Mouse (Mus musculus): ENCODE data around the gene Olfr545. TPM values are rescaled to one million over a fixed set of nuclear protein-coding genes. Genes with fewer than 3 reads are reported as not detected.

The Olfr545 gene
- polyA plus RNA-seq, 2 experiments: not detected

DNA sequence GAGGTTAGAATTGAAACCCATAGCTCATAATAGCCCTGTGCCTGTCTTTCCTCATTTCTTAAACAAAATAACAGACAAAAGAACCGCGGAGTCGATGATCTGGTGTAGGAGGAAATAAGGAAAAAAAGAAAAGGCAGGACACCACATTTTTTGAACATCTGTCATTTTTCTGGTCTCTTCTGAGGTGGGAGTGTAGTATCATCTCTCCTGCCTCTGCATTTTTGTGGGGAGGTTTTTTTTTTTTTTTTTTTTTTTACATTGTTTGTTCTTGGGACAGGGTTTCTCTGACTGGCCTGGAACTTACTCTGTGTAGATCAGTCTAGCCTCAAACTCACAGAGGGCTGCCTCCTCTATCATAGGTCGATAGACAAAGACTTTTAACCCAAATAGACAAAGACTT lies 56.9 kb downstream of the Olfr545 start:
- no peaks in the 10 kb centered on the region for H3K27me3 ChIP-seq (ENCODE audit: control insufficient read depth, insufficient read depth, low read length)
- no peak for DNase-seq (ENCODE audit: low spot score)
- H3K27ac ChIP-seq (replicated peaks; ENCODE audit: low read depth, low read length): peak overlapping the region; percentile 86; the same call in 1 of the 2 replicates
- WGBS: 6% methylated on average over 4 of the region's 4 CpGs
- peak overlapping the region; percentile 85 for H3K4me3 ChIP-seq (replicated peaks; ENCODE audit: low read length)
- peak overlapping the region; percentile 92 for H3K9ac ChIP-seq (ENCODE audit: low read depth, low read length, severe bottlenecking)
- H3K4me2 ChIP-seq (replicated peaks; ENCODE audit: low read depth, low read length, severe bottlenecking): peak overlapping the region; percentile 78
- H3K36me3 ChIP-seq (ENCODE audit: control insufficient read depth, insufficient read depth, low read length): peaks cover 30% of the 10 kb centered on the region
- ATAC-seq (ENCODE audit: low FRiP score, low read depth): no peak
- TF ChIP-seq POLR2A (IDR thresholded peaks at IDR 0.05; ENCODE audit: borderline replicate concordance, extremely low read depth, insufficient read depth, insufficient read length): no peak
- H3K9me3 ChIP-seq (ENCODE audit: control insufficient read depth, low read length): no peaks in the 10 kb centered on the region
- peaks cover 12% of the 10 kb centered on the region for H3K4me1 ChIP-seq (ENCODE audit: control insufficient read depth, insufficient read depth, low read length)

DNA sequence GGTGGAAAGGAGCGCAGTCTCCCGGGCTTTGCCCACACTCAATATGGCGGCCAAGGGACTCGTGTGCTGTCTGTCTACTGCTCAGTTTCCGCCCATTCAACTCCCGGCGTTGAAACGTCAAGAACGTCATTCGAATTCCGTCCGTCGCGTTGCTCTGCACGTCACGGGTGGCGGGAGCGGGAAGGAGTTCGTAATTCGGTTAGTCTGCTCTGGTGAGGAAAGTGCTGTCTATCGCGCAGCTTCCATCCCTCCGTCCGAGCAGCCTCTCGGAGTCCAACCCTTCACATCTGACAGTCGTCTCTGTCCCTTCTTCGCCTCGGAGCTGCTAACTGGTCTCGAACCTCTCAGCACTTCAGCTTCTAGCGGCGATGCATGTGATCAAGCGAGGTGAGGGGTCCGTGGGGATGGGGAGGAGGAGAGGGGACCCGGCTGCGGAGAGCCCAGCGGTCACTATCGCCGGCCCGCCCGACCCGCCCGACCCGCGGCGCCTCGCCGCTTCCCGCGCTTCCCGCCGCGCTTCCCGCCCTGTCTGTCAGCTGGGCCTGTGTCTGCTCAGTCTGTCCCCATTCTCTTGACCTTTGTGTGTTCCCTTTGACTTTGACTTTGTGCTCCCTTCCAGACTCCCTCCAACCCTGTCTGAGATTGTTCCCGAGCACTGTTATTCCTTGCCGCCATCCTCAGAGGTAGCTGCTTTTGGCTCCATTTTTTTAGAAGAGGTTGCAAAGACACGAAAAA lies 57.5 kb downstream of the Olfr545 start, which contains the start of gene Rrm1:
Gene Rrm1, plus strand, starts transcription at position 39 of the 735 bp plus-strand sequence.
- WGBS: under 1% methylated on average over 45 of the region's 56 CpGs
- Histone ChIP-seq H3K4me3 (replicated peaks; ENCODE audit: low read length) (peak within 1 kb of the TSS; percentile 85), H3K27me3 (ENCODE audit: control insufficient read depth, insufficient read depth, low read length) (no peaks in the 10 kb centered on the region), H3K9ac (ENCODE audit: low read depth, low read length, severe bottlenecking) (peak within 1 kb of the TSS; percentile 92), H3K4me2 (replicated peaks; ENCODE audit: low read depth, low read length, severe bottlenecking) (peak within 1 kb of the TSS; percentile 78), H3K36me3 (ENCODE audit: control insufficient read depth, insufficient read depth, low read length) (peaks cover 24% of the 10 kb centered on the region), H3K4me1 (ENCODE audit: control insufficient read depth, insufficient read depth, low read length) (peaks cover 12% of the 10 kb centered on the region), H3K27ac (replicated peaks; ENCODE audit: low read depth, low read length) (peak within 1 kb of the TSS; percentile 86), H3K9me3 (ENCODE audit: control insufficient read depth, low read length) (no peaks in the 10 kb centered on the region)
- DNase-seq (ENCODE audit: low spot score) (peak; percentile 98), ATAC-seq (ENCODE audit: low FRiP score, low read depth) (peak; percentile 99)
- no peak for TF ChIP-seq POLR2A (IDR thresholded peaks at IDR 0.05; ENCODE audit: borderline replicate concordance, extremely low read depth, insufficient read depth, insufficient read length)

Other genes with a start within 250 kb of the Olfr545 start
- 48.7 and 55.6 TPM in 2 replicates for gene Rhog, start 243.5 kb downstream of the Olfr545 start, polyA plus RNA-seq (2012; rRNA removed)
- 70.3 and 73.7 TPM in 2 replicates for gene Rhog, start 243.5 kb downstream of the Olfr545 start, polyA plus RNA-seq (2014; fragmentation: Nextera tagmentation; extraction: Ambion mirVana)
- gene Stim1, start 231.8 kb downstream of the Olfr545 start, polyA plus RNA-seq (2012; rRNA removed): 49.1 and 66.1 TPM in 2 replicates
- 27.7 and 31.7 TPM in 2 replicates for gene Stim1, start 231.8 kb downstream of the Olfr545 start, polyA plus RNA-seq (2014; fragmentation: Nextera tagmentation; extraction: Ambion mirVana)
- 66.3 and 79.7 TPM in 2 replicates for gene Rrm1, start 57.9 kb downstream of the Olfr545 start, polyA plus RNA-seq (2012; rRNA removed)
- 115 and 134 TPM in 2 replicates for gene Rrm1, start 57.9 kb downstream of the Olfr545 start, polyA plus RNA-seq (2014; fragmentation: Nextera tagmentation; extraction: Ambion mirVana)
- not detected in 2 replicates for gene Olfr543, start 17.9 kb downstream of the Olfr545 start, polyA plus RNA-seq (2012; rRNA removed)
- 0.36 and 0.44 TPM in 2 replicates for gene Olfr543, start 17.9 kb downstream of the Olfr545 start, polyA plus RNA-seq (2014; fragmentation: Nextera tagmentation; extraction: Ambion mirVana)
- not detected in 2 replicates for gene Olfr544, start 11.3 kb downstream of the Olfr545 start, polyA plus RNA-seq (2012; rRNA removed)
- 0.11 and 0.18 TPM in 2 replicates for gene Olfr544, start 11.3 kb downstream of the Olfr545 start, polyA plus RNA-seq (2014; fragmentation: Nextera tagmentation; extraction: Ambion mirVana)
- gene Olfr547, start 35.2 kb upstream of the Olfr545 start, polyA plus RNA-seq (2012; rRNA removed): not detected in 2 replicates
- not detected in 2 replicates for gene Olfr547, start 35.2 kb upstream of the Olfr545 start, polyA plus RNA-seq (2014; fragmentation: Nextera tagmentation; extraction: Ambion mirVana)
- not detected in 2 replicates for gene Olfr548-ps1, start 41.3 kb upstream of the Olfr545 start, polyA plus RNA-seq (2012; rRNA removed)
- not detected in 2 replicates for gene Olfr548-ps1, start 41.3 kb upstream of the Olfr545 start, polyA plus RNA-seq (2014; fragmentation: Nextera tagmentation; extraction: Ambion mirVana)
- gene Olfr549, start 50.3 kb upstream of the Olfr545 start, polyA plus RNA-seq (2012; rRNA removed): not detected in 2 replicates
- not detected in 2 replicates for gene Olfr549, start 50.3 kb upstream of the Olfr545 start, polyA plus RNA-seq (2014; fragmentation: Nextera tagmentation; extraction: Ambion mirVana)
- 3.4 and 4.0 TPM in 2 replicates for gene Trim21, start 65.9 kb upstream of the Olfr545 start, polyA plus RNA-seq (2012; rRNA removed)
- 0.81 and 1.2 TPM in 2 replicates for gene Trim21, start 65.9 kb upstream of the Olfr545 start, polyA plus RNA-seq (2014; fragmentation: Nextera tagmentation; extraction: Ambion mirVana)
- gene Olfr550, start 71.9 kb upstream of the Olfr545 start, polyA plus RNA-seq (2012; rRNA removed): not detected in 2 replicates
- not detected in 2 replicates for gene Olfr550, start 71.9 kb upstream of the Olfr545 start, polyA plus RNA-seq (2014; fragmentation: Nextera tagmentation; extraction: Ambion mirVana)
- not detected in 2 replicates for gene Olfr551, start 92.3 kb upstream of the Olfr545 start, polyA plus RNA-seq (2012; rRNA removed)
- gene Olfr551, start 92.3 kb upstream of the Olfr545 start, polyA plus RNA-seq (2014; fragmentation: Nextera tagmentation; extraction: Ambion mirVana): not detected in 2 replicates
- not detected in 2 replicates for gene Olfr552, start 98.2 kb upstream of the Olfr545 start, polyA plus RNA-seq (2012; rRNA removed)
- not detected in 2 replicates for gene Olfr552, start 98.2 kb upstream of the Olfr545 start, polyA plus RNA-seq (2014; fragmentation: Nextera tagmentation; extraction: Ambion mirVana)
- gene Olfr553, start 118.6 kb upstream of the Olfr545 start, polyA plus RNA-seq (2012; rRNA removed): not detected in 2 replicates
- gene Olfr553, start 118.6 kb upstream of the Olfr545 start, polyA plus RNA-seq (2014; fragmentation: Nextera tagmentation; extraction: Ambion mirVana): not detected in 2 replicates
- gene Olfr554, start 138.9 kb upstream of the Olfr545 start, polyA plus RNA-seq (2012; rRNA removed): not detected in 2 replicates
- not detected in 2 replicates for gene Olfr554, start 138.9 kb upstream of the Olfr545 start, polyA plus RNA-seq (2014; fragmentation: Nextera tagmentation; extraction: Ambion mirVana)
- not detected in 2 replicates for gene Olfr555, start 159.2 kb upstream of the Olfr545 start, polyA plus RNA-seq (2012; rRNA removed)
- gene Olfr555, start 159.2 kb upstream of the Olfr545 start, polyA plus RNA-seq (2014; fragmentation: Nextera tagmentation; extraction: Ambion mirVana): not detected in 2 replicates
- not detected in 2 replicates for gene Olfr556, start 165.3 kb upstream of the Olfr545 start, polyA plus RNA-seq (2012; rRNA removed)
- not detected in 2 replicates for gene Olfr556, start 165.3 kb upstream of the Olfr545 start, polyA plus RNA-seq (2014; fragmentation: Nextera tagmentation; extraction: Ambion mirVana)
- gene Trim68, start 187.8 kb upstream of the Olfr545 start, polyA plus RNA-seq (2012; rRNA removed): 38.1 and 41.4 TPM in 2 replicates
- 13.4 and 15.3 TPM in 2 replicates for gene Trim68, start 187.8 kb upstream of the Olfr545 start, polyA plus RNA-seq (2014; fragmentation: Nextera tagmentation; extraction: Ambion mirVana)
- not detected in 2 replicates for gene Olfr557, start 196.3 kb upstream of the Olfr545 start, polyA plus RNA-seq (2012; rRNA removed)
- not detected in 2 replicates for gene Olfr557, start 196.3 kb upstream of the Olfr545 start, polyA plus RNA-seq (2014; fragmentation: Nextera tagmentation; extraction: Ambion mirVana)
- gene Olfr558, start 202.6 kb upstream of the Olfr545 start, polyA plus RNA-seq (2012; rRNA removed): 0.87 and 0.99 TPM in 2 replicates
- gene Olfr558, start 202.6 kb upstream of the Olfr545 start, polyA plus RNA-seq (2014; fragmentation: Nextera tagmentation; extraction: Ambion mirVana): 0.33 and 0.37 TPM in 2 replicates
- not detected in 2 replicates for gene Olfr33, start 219.5 kb upstream of the Olfr545 start, polyA plus RNA-seq (2012; rRNA removed)
- gene Olfr33, start 219.5 kb upstream of the Olfr545 start, polyA plus RNA-seq (2014; fragmentation: Nextera tagmentation; extraction: Ambion mirVana): not detected in 2 replicates
- gene Olfr559, start 227.9 kb upstream of the Olfr545 start, polyA plus RNA-seq (2012; rRNA removed): not detected in 2 replicates
- gene Olfr559, start 227.9 kb upstream of the Olfr545 start, polyA plus RNA-seq (2014; fragmentation: Nextera tagmentation; extraction: Ambion mirVana): not detected in 2 replicates

Measured in limb, embryonic 14.5 days (tissue).